Mouse (Mus musculus): ENCODE measurements around the gene Pitpnm2.

- TF ChIP-seq POLR2A (IDR thresholded peaks at IDR 0.05; ENCODE audit: control insufficient read depth in 1 of 2, insufficient read depth in 1 of 2, low read depth in 1 of 2, low read length in 2 of 2, poor library complexity in 1 of 2) (no peak), CTCF (IDR thresholded peaks at IDR 0.05 in 2 of 3, conservative IDR thresholded peaks at IDR 0.05 in 1 of 3; ENCODE audit: control insufficient read depth in 1 of 3, insufficient read depth in 1 of 3, low read depth in 2 of 3, low read length in 3 of 3, poor library complexity in 1 of 3, severe bottlenecking in 1 of 3) (no peak), RAD21 (IDR thresholded peaks at IDR 0.05; ENCODE audit: low read depth, low read length) (no peak), NRF1 (IDR thresholded peaks at IDR 0.05; ENCODE audit: insufficient read depth, low read depth, low read length, poor library complexity, severe bottlenecking) (no peak), POLR2AphosphoS2 (IDR thresholded peaks at IDR 0.05; ENCODE audit: low read length) (no peak), ZKSCAN1 (IDR thresholded peaks at IDR 0.05; ENCODE audit: low read depth, low read length) (no peak), E2F4 (IDR thresholded peaks at IDR 0.05; ENCODE audit: borderline replicate concordance, low read depth, low read length) (no peak), NELFE (IDR thresholded peaks at IDR 0.05; ENCODE audit: low read depth, low read length) (no peak), EP300 (IDR thresholded peaks at IDR 0.05; ENCODE audit: low read depth in 1 of 2, low read length in 2 of 2) (no peak), MAX (IDR thresholded peaks at IDR 0.05; ENCODE audit: low read length) (no peak), CHD2 (IDR thresholded peaks at IDR 0.05; ENCODE audit: low read length) (no peak), ZMIZ1 (IDR thresholded peaks at IDR 0.05; ENCODE audit: low read depth, low read length) (no peak)
Observed at GRCm38 (mm10) chr5:124221037-124221735, 28.4 kb downstream of the Pitpnm2 start.

Data from MEL (cell line).